Mouse (Mus musculus): ENCODE data around the gene Mthfr.

DNA sequence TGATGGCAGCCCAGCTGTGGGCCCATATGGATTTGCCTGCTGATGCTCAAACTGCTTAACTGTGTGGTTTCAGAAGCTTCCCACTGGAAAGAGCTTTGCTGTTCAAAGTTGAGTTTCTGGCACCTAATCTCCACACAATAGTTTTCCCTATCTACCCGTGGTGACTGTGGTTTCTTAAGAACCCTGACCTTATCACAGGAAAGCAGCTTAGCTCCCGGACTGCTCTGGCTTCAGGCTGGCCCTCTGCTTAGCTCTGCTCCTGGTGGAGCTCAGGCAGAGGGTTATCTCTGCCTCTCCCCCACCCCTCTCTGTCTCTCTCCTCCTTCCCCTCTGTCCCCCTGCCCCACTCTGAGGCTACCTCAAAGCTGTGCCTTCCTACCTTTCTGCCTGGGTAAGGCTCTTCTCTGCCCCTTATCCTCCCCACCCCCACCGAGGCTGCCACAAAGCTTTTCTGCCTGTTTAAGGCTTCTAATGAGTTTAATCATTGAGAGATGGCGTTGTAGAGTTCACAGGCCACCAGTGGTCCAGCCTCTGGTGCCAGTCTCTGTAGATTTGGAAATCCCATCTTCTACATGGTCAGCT lies 7.7 kb downstream of the Mthfr start:
- TF ChIP-seq CTCF (conservative IDR thresholded peaks at IDR 0.05; ENCODE audit: insufficient read depth, insufficient read length, low read depth, low read length) (no peak), POLR2A (IDR thresholded peaks at IDR 0.05; ENCODE audit: low read depth, low read length) (no peak)
